Mouse (Mus musculus) hindbrain, embryonic 14.5 days (tissue): ENCODE measurements around the gene Adamts20. TPM values are rescaled to one million over a fixed set of nuclear protein-coding genes. Genes with fewer than 3 reads are reported as not detected.

Experiments
- ATAC-seq: fragments of 200-750 bp; cut with Nextera tagmentation; 2 replicates; pipeline ENCODE4 v1.8.0; 2017; ENCODE audit warnings: moderate number of reproducible peaks, mild to moderate bottlenecking, moderate TSS enrichment, moderate library complexity; ENCODE audit not compliant: low FRiP score
- DNase-seq: peaks from one replicate; pipeline ENCODE4 v3.0.0-alpha.2; 2015; ENCODE audit warnings: low spot score
- H3K27ac ChIP-seq: fragments of 300-500 bp; sonication (generic); 2 replicates; pipeline ENCODE4 v1.5.1; 2014; ENCODE audit warnings: mild to moderate bottlenecking, moderate library complexity
- H3K27me3 ChIP-seq: fragments of 300-500 bp; sonication (generic); 2 replicates; pipeline ENCODE4 v1.6.1; 2014; ENCODE audit warnings: mild to moderate bottlenecking, low read length, mixed read lengths; ENCODE audit not compliant: control insufficient read depth, insufficient read depth
- H3K36me3 ChIP-seq: fragments of 300-500 bp; sonication (generic); replicated peaks from 2 replicates; pipeline ENCODE4 v1.6.1; 2014; ENCODE audit not compliant: control insufficient read depth, insufficient read depth
- H3K4me1 ChIP-seq: fragments of 300-500 bp; sonication (generic); replicated peaks from 2 replicates; pipeline ENCODE4 v1.6.1; 2014; ENCODE audit warnings: antibody characterized with exemption, low read length, mixed read lengths; ENCODE audit not compliant: control insufficient read depth, insufficient read depth
- H3K4me2 ChIP-seq: fragments of 300-500 bp; sonication (generic); replicated peaks from 2 replicates; pipeline ENCODE4 v1.6.1; 2014; ENCODE audit warnings: mild to moderate bottlenecking, moderate library complexity
- H3K4me3 ChIP-seq: fragments of 300-500 bp; sonication (generic); replicated peaks from 2 replicates; pipeline ENCODE4 v1.5.1; 2014; ENCODE audit warnings: mild to moderate bottlenecking, low read length
- H3K9ac ChIP-seq: fragments of 300-500 bp; sonication (generic); 2 replicates; pipeline ENCODE4 v1.6.1; 2014
- H3K9me3 ChIP-seq: fragments of 300-500 bp; sonication (generic); 2 replicates; pipeline ENCODE4 v1.6.1; 2016; ENCODE audit warnings: low read length; ENCODE audit not compliant: control insufficient read depth
- WGBS: fragments of 180-500 bp; shearing (Covaris S2); extraction: QIAGEN DNeasy Blood & Tissue Kit; methylation state at CpG from one replicate; pipeline ENCODE4 v1.1.7; 2014; 5-methylcytosine and 5-hydroxymethylcytosine counted together
- polyA plus RNA-seq: library from polyadenylated mRNA; unstranded; fragments of >200 nt; fragmentation: Nextera tagmentation; extraction: Ambion mirVana; gene quantifications from 2 replicates; pipeline ENCODE4 v1.2.1, GENCODE M21; 2014

Adamts20 gene
- polyA plus RNA-seq, 1 experiment from 2014 or later, result 4.9 TPM

- Histone ChIP-seq H3K4me3 (no peak overlapping the region), H3K36me3 (no peaks in the 10 kb centered on the region), H3K9me3 (no peaks in the 10 kb centered on the region), H3K27ac (no peak overlapping the region), H3K9ac (no peak overlapping the region), H3K27me3 (no peaks in the 10 kb centered on the region), H3K4me1 (no peaks in the 10 kb centered on the region), H3K4me2 (no peak overlapping the region)
- WGBS, result 86% methylated on average over 4 of the region's 4 CpGs
- ATAC-seq (no peak), DNase-seq (no peak)
These were observed 36.5 kb downstream of the Adamts20 start for GRCm38 (mm10) chr15:94428726-94429125.

- Histone ChIP-seq H3K9ac (no peak overlapping the region), H3K27me3 (no peaks in the 10 kb centered on the region), H3K4me1 (no peaks in the 10 kb centered on the region), H3K27ac (no peak overlapping the region), H3K9me3 (no peaks in the 10 kb centered on the region), H3K36me3 (no peaks in the 10 kb centered on the region), H3K4me2 (no peak overlapping the region), H3K4me3 (no peak overlapping the region)
- DNase-seq (no peak), ATAC-seq (no peak)
- 90% methylated on average over 9 of the region's 9 CpGs for WGBS
These were observed 37.6 kb downstream of the Adamts20 start for GRCm38 (mm10) chr15:94427482-94428214.

GRCm38 (mm10) chr15:94420526-94420925, 44.7 kb downstream of the Adamts20 start:
- Histone ChIP-seq H3K4me3 (no peak overlapping the region), H3K9ac (0 out of 2 replicates have a peak overlapping the region, but pooled peaks have one; percentile 10), H3K27me3 (no peaks in the 10 kb centered on the region), H3K27ac (no peak overlapping the region), H3K4me2 (no peak overlapping the region), H3K9me3 (no peaks in the 10 kb centered on the region), H3K4me1 (0 out of 2 replicates have a peak, but pooled peaks cover 5% of the 10 kb centered on the region), H3K36me3 (no peaks in the 10 kb centered on the region)
- DNase-seq (no peak), ATAC-seq (no peak)
- 43% methylated on average over 6 of the region's 6 CpGs for WGBS

GRCm38 (mm10) chr15:94419167-94419566, 46.1 kb downstream of the Adamts20 start:
- Histone ChIP-seq H3K36me3 (no peaks in the 10 kb centered on the region), H3K4me1 (0 out of 2 replicates have a peak, but pooled peaks cover 5% of the 10 kb centered on the region), H3K4me3 (no peak overlapping the region), H3K9me3 (no peaks in the 10 kb centered on the region), H3K27ac (no peak overlapping the region), H3K9ac (no peak overlapping the region), H3K4me2 (no peak overlapping the region), H3K27me3 (no peaks in the 10 kb centered on the region)
- 93% methylated on average over 9 of the region's 9 CpGs for WGBS
- DNase-seq (no peak), ATAC-seq (no peak)

GRCm38 (mm10) chr15:94418427-94418826, 46.8 kb downstream of the Adamts20 start:
- 87% methylated on average over 5 of the region's 5 CpGs for WGBS
- H3K27ac ChIP-seq, result no peak overlapping the region
- no peak overlapping the region for H3K4me3 ChIP-seq
- no peak overlapping the region for H3K9ac ChIP-seq
- H3K27me3 ChIP-seq, result no peaks in the 10 kb centered on the region
- DNase-seq (no peak), ATAC-seq (no peak)
- 0 out of 2 replicates have a peak, but pooled peaks cover 5% of the 10 kb centered on the region for H3K4me1 ChIP-seq
- no peaks in the 10 kb centered on the region for H3K36me3 ChIP-seq
- no peak overlapping the region for H3K4me2 ChIP-seq
- no peaks in the 10 kb centered on the region for H3K9me3 ChIP-seq

GRCm38 (mm10) chr15:94417216-94418155, 47.7 kb downstream of the Adamts20 start:
- ATAC-seq, result no peak
- 85% methylated on average over 18 of the region's 18 CpGs for WGBS

GRCm38 (mm10) chr15:94409832-94410231, 55.4 kb downstream of the Adamts20 start:
- Histone ChIP-seq H3K4me1 (0 out of 2 replicates have a peak, but pooled peaks cover 6% of the 10 kb centered on the region), H3K9ac (no peak overlapping the region), H3K4me3 (no peak overlapping the region), H3K27ac (no peak overlapping the region), H3K4me2 (no peak overlapping the region), H3K36me3 (no peaks in the 10 kb centered on the region), H3K9me3 (no peaks in the 10 kb centered on the region), H3K27me3 (peaks cover 9% of the 10 kb centered on the region; the same call in 1 of the 2 replicates)
- WGBS, result 56% methylated on average over 7 of the region's 7 CpGs
- peak; percentile 40; the same call in 1 of the 2 replicates for ATAC-seq
- DNase-seq, result peak; percentile 51

More at GRCm38 (mm10) chr15:94417216-94418155, 47.7 kb downstream of the Adamts20 start:
- H3K27me3 ChIP-seq, result no peaks in the 10 kb centered on the region
- H3K36me3 ChIP-seq, result no peaks in the 10 kb centered on the region
- H3K4me3 ChIP-seq, result no peak overlapping the region
- H3K9ac ChIP-seq, result no peak overlapping the region
- no peak overlapping the region for H3K4me2 ChIP-seq
- H3K27ac ChIP-seq, result no peak overlapping the region
- no peak for DNase-seq
- 0 out of 2 replicates have a peak, but pooled peaks cover 5% of the 10 kb centered on the region for H3K4me1 ChIP-seq
- H3K9me3 ChIP-seq, result no peaks in the 10 kb centered on the region

- DNase-seq (no peak), ATAC-seq (no peak)
- Histone ChIP-seq H3K4me3 (no peak overlapping the region), H3K4me2 (no peak overlapping the region), H3K36me3 (no peaks in the 10 kb centered on the region), H3K9me3 (no peaks in the 10 kb centered on the region), H3K27ac (no peak overlapping the region), H3K4me1 (peaks cover 19% of the 10 kb centered on the region), H3K9ac (no peak overlapping the region), H3K27me3 (peaks cover 26% of the 10 kb centered on the region)
- WGBS, result 20% methylated on average over 2 of the region's 2 CpGs
These were observed 58.9 kb downstream of the Adamts20 start for GRCm38 (mm10) chr15:94406364-94406763.

- H3K9me3 ChIP-seq, result no peaks in the 10 kb centered on the region
- peak overlapping the region; percentile 71 for H3K9ac ChIP-seq
- WGBS, result under 1% methylated on average over 55 of the region's 65 CpGs
- peak overlapping the region; percentile 73 for H3K4me3 ChIP-seq
- ATAC-seq (peak; percentile 93), DNase-seq (peak; percentile 86)
- peaks cover 26% of the 10 kb centered on the region for H3K27me3 ChIP-seq
- no peak overlapping the region; the same call in 1 of the 2 replicates for H3K27ac ChIP-seq
- peak overlapping the region; percentile 98 for H3K4me2 ChIP-seq
- H3K4me1 ChIP-seq, result peaks cover 13% of the 10 kb centered on the region
- H3K36me3 ChIP-seq, result no peaks in the 10 kb centered on the region
These were observed 61.1 kb downstream of the Adamts20 start for GRCm38 (mm10) chr15:94404071-94404545.
